Mouse (Mus musculus): ENCODE measurements at regions not wholly inside any gene's neighbourhood (a gene's known extent, or its start where the extent isn't known, plus 50 kb on each side); places are given as distances from the start of the nearest gene placed in this dataset.

GRCm38 (mm10) chr9:94589672-94590071 lies 51.8 kb upstream of the 1190002N15Rik start:
- Histone ChIP-seq H3K4me3 (no peak overlapping the region), H3K9me3 (no peaks in the 10 kb centered on the region), H3K9ac (no peak overlapping the region), H3K27ac (no peak overlapping the region), H3K36me3 (no peaks in the 10 kb centered on the region), H3K27me3 (no peaks in the 10 kb centered on the region), H3K4me2 (replicated peaks) (no peak overlapping the region), H3K4me1 (no peaks in the 10 kb centered on the region)
- ATAC-seq (ENCODE audit: insufficient number of reproducible peaks, insufficient read depth, low FRiP score, low TSS enrichment): no peak
- 88% methylated on average over 2 of the region's 2 CpGs for WGBS

- 75% methylated on average over 2 of the region's 2 CpGs for WGBS
Observed at GRCm38 (mm10) chr9:94604993-94605392, 64.7 kb upstream of the Slc9a9 start.

DNA sequence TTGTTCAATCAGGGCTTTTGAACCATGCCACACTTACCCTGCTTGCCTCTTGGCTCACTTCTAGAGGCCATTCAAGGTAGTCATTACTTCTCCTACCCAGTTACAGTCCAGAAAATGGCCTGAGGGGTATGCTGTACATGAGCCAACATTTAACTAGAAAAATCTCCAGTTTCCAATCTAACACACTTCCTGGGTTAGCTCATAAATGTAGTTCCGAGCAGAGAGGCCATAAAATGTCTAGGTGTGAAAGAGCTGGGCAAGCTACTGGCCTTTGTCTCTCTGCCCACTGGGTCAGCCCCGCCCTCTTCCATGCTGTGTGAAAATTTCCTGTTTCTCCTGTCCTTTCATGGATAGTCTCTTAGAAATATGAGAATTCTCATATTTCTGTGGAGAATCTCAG lies 63.3 kb upstream of the Slc9a9 start:
- no peak overlapping the region for H3K4me3 ChIP-seq
- H3K4me1 ChIP-seq: no peaks in the 10 kb centered on the region
- H3K9me3 ChIP-seq: no peaks in the 10 kb centered on the region
- H3K27ac ChIP-seq: no peak overlapping the region
- H3K4me2 ChIP-seq (replicated peaks): no peak overlapping the region
- H3K27me3 ChIP-seq: no peaks in the 10 kb centered on the region
- no peak for ATAC-seq (ENCODE audit: insufficient number of reproducible peaks, insufficient read depth, low FRiP score, low TSS enrichment)
- H3K36me3 ChIP-seq: no peaks in the 10 kb centered on the region
- no peak overlapping the region for H3K9ac ChIP-seq
- WGBS: 73% methylated on average over 2 of the region's 2 CpGs

More at GRCm38 (mm10) chr9:94604993-94605392, 64.7 kb upstream of the Slc9a9 start:
- Histone ChIP-seq H3K4me1 (no peaks in the 10 kb centered on the region), H3K4me2 (replicated peaks) (no peak overlapping the region), H3K9me3 (no peaks in the 10 kb centered on the region), H3K27me3 (no peaks in the 10 kb centered on the region), H3K9ac (no peak overlapping the region), H3K4me3 (no peak overlapping the region), H3K27ac (no peak overlapping the region), H3K36me3 (no peaks in the 10 kb centered on the region)
- no peak for ATAC-seq (ENCODE audit: insufficient number of reproducible peaks, insufficient read depth, low FRiP score, low TSS enrichment)

DNA sequence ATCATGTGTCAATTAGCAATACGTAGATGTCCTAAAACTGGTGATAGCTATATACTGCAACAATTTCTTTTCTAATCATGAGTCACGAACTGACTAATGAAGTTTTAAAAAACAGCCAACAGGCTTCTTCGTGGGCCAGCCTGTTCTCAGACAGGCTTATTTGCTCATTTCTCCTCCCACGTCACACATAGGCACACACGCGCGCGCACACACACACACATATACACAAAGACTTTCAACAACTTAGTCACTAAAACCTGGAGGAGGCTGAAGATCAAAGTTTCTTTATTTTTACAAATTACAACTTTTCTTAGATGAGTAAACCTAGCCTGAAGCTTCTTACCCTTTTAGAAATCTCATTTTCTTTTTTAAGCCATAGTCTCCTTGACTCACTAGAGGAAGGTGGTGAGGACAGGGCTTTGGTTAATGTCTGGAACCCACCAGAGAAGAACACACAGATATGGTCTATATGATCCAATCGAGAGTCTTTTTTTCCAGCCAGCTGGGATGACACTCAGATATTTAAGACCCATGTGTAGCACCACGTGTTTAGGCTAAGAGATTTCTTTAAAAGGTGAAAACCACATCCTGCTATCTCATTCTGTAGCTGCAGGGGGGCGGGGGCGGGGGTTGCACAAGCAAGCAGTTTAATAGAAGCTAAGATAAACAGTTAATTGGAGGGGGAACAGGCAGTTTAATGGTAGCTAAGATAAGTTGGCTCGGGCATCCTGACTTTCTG lies 62.5 kb upstream of the Slc9a9 start:
- no peaks in the 10 kb centered on the region for H3K9me3 ChIP-seq
- no peak for ATAC-seq (ENCODE audit: insufficient number of reproducible peaks, insufficient read depth, low FRiP score, low TSS enrichment)

DNA sequence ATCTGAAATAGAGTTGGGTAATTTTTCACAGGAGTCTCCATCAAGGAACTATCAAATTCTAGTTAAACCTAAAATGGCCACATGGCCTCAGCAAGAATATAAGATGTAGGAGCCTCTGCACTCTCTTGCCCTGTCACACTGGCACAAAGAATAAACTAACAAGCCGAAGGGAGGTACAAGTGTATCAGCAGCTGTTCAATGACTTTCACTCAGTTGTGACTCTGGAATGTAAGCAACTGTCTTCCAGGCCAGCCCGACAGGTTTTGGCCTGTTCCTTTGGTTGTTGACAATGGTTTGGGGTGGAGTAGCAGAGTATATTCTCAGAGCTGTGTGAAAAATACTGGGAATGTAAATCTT lies 62.0 kb upstream of the Slc9a9 start:
- Histone ChIP-seq H3K4me2 (replicated peaks) (no peak overlapping the region), H3K27ac (no peak overlapping the region), H3K9me3 (no peaks in the 10 kb centered on the region), H3K4me3 (no peak overlapping the region), H3K36me3 (no peaks in the 10 kb centered on the region), H3K4me1 (no peaks in the 10 kb centered on the region), H3K9ac (no peak overlapping the region), H3K27me3 (no peaks in the 10 kb centered on the region)
- ATAC-seq (ENCODE audit: insufficient number of reproducible peaks, insufficient read depth, low FRiP score, low TSS enrichment): 0 out of 2 replicates have a peak, but pooled peaks have one; percentile 41
- 64% methylated on average over 2 of the region's 2 CpGs for WGBS

More for the DNA sequence above, 62.5 kb upstream of the Slc9a9 start:
- H3K27ac ChIP-seq: no peak overlapping the region
- no peak overlapping the region for H3K4me2 ChIP-seq (replicated peaks)
- H3K27me3 ChIP-seq: no peaks in the 10 kb centered on the region
- H3K36me3 ChIP-seq: no peaks in the 10 kb centered on the region
- H3K9ac ChIP-seq: no peak overlapping the region
- 82% methylated on average over 13 of the region's 13 CpGs for WGBS
- H3K4me3 ChIP-seq: no peak overlapping the region
- H3K4me1 ChIP-seq: no peaks in the 10 kb centered on the region

DNA sequence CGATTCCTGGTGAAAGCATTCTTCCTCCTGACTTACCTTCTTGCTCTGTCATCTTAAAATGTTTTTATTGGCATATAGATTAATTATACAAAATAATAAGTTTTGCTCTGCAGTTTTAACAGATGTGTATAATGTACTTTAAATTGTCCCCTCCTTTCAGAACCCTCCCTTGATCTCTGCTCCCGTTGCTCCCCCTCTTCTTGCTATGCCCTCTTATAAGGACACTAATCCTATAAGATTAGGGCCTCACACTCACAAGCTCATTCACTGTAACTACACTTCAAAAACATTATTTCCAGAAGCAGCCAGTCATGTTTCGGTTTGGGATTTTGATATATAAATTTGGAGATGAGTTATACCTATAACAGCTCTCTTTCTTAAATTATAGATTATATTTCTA lies 59.6 kb upstream of the Slc9a9 start:
- no peak for ATAC-seq (ENCODE audit: insufficient number of reproducible peaks, insufficient read depth, low FRiP score, low TSS enrichment)
- no peak overlapping the region for H3K4me2 ChIP-seq (replicated peaks)
- H3K4me3 ChIP-seq: no peak overlapping the region
- H3K9me3 ChIP-seq: no peaks in the 10 kb centered on the region
- WGBS: 76% methylated on average over 3 of the region's 3 CpGs
- no peaks in the 10 kb centered on the region for H3K36me3 ChIP-seq
- H3K4me1 ChIP-seq: no peaks in the 10 kb centered on the region
- H3K27me3 ChIP-seq: no peaks in the 10 kb centered on the region
- H3K27ac ChIP-seq: no peak overlapping the region
- H3K9ac ChIP-seq: no peak overlapping the region

- Histone ChIP-seq H3K4me2 (replicated peaks) (no peak overlapping the region), H3K9me3 (no peaks in the 10 kb centered on the region), H3K9ac (no peak overlapping the region), H3K27ac (no peak overlapping the region), H3K4me1 (no peaks in the 10 kb centered on the region), H3K36me3 (no peaks in the 10 kb centered on the region), H3K4me3 (no peak overlapping the region), H3K27me3 (no peaks in the 10 kb centered on the region)
- WGBS: 73% methylated on average over 5 of the region's 5 CpGs
- ATAC-seq (ENCODE audit: insufficient number of reproducible peaks, insufficient read depth, low FRiP score, low TSS enrichment): no peak
Observed at GRCm38 (mm10) chr9:94610600-94611337, 58.9 kb upstream of the Slc9a9 start.

DNA sequence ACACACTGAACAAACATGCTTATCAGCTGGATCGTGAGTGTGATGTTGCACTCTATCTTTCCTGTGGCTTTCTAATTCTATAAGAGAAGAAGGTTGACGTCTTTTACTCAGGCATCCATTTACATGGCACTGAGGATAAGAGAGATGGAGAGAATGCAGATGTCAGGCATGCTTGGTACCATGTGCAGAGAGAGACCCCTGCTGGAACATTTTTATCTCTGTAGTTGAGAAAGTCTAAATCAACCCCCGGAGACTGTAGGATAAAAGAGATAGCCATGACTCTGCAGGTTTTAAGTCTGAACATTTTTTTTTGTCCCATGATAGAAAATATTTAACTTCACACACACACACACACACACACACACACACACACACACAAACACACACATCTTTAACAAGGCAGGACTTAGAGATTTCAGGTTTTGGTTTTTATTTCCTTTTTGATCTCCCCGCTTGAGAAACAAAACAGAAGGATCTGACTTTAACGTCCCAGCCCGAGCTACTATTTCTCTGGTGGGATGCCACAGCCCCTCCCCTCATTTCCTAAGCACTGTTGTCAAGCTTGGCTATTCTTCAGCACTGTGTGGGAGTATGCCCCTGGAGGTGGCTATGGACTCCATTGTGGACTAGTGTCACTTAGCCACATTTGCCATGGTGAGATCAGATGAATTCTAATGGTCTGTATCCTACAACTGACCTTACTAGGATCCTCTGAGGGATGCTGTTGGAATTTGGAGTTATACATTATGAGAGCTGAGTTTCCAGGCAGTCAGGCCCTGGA lies 55.6 kb upstream of the Slc9a9 start:
- no peak for ATAC-seq (ENCODE audit: insufficient number of reproducible peaks, insufficient read depth, low FRiP score, low TSS enrichment)
- no peak overlapping the region for H3K4me3 ChIP-seq
- 52% methylated on average over 6 of the region's 6 CpGs for WGBS
- H3K9ac ChIP-seq: no peak overlapping the region
- H3K9me3 ChIP-seq: no peaks in the 10 kb centered on the region
- no peaks in the 10 kb centered on the region for H3K27me3 ChIP-seq
- H3K4me1 ChIP-seq: no peaks in the 10 kb centered on the region
- no peak overlapping the region for H3K27ac ChIP-seq
- no peak overlapping the region for H3K4me2 ChIP-seq (replicated peaks)
- H3K36me3 ChIP-seq: no peaks in the 10 kb centered on the region

- Histone ChIP-seq H3K9me3 (no peaks in the 10 kb centered on the region), H3K27ac (no peak overlapping the region), H3K4me2 (replicated peaks) (no peak overlapping the region), H3K9ac (no peak overlapping the region), H3K27me3 (no peaks in the 10 kb centered on the region), H3K4me3 (no peak overlapping the region), H3K4me1 (no peaks in the 10 kb centered on the region), H3K36me3 (no peaks in the 10 kb centered on the region)
- no peak for ATAC-seq (ENCODE audit: insufficient number of reproducible peaks, insufficient read depth, low FRiP score, low TSS enrichment)
- 87% methylated on average over 11 of the region's 11 CpGs for WGBS
Observed at GRCm38 (mm10) chr9:94615205-94615604, 54.5 kb upstream of the Slc9a9 start.

- Histone ChIP-seq H3K27me3 (no peaks in the 10 kb centered on the region), H3K36me3 (no peaks in the 10 kb centered on the region), H3K9ac (no peak overlapping the region), H3K4me1 (no peaks in the 10 kb centered on the region), H3K4me2 (replicated peaks) (no peak overlapping the region), H3K4me3 (no peak overlapping the region), H3K9me3 (no peaks in the 10 kb centered on the region), H3K27ac (no peak overlapping the region)
- ATAC-seq (ENCODE audit: insufficient number of reproducible peaks, insufficient read depth, low FRiP score, low TSS enrichment): no peak
- whole genome bisulfite sequencing: 83% methylated on average over 6 of the region's 6 CpGs
Observed at GRCm38 (mm10) chr9:94618079-94618786, 51.5 kb upstream of the Slc9a9 start.

Measured in embryonic facial prominence, embryonic 12.5 days (tissue).